Mouse (Mus musculus): ENCODE results near the gene 2610001J05Rik. TPM values are rescaled to one million over a fixed set of nuclear protein-coding genes. Genes with fewer than 3 reads are reported as not detected.

2610001J05Rik gene
- polyA plus RNA-seq (2012; rRNA removed) = 87.2 and 103 TPM in 2 replicates

DNA sequence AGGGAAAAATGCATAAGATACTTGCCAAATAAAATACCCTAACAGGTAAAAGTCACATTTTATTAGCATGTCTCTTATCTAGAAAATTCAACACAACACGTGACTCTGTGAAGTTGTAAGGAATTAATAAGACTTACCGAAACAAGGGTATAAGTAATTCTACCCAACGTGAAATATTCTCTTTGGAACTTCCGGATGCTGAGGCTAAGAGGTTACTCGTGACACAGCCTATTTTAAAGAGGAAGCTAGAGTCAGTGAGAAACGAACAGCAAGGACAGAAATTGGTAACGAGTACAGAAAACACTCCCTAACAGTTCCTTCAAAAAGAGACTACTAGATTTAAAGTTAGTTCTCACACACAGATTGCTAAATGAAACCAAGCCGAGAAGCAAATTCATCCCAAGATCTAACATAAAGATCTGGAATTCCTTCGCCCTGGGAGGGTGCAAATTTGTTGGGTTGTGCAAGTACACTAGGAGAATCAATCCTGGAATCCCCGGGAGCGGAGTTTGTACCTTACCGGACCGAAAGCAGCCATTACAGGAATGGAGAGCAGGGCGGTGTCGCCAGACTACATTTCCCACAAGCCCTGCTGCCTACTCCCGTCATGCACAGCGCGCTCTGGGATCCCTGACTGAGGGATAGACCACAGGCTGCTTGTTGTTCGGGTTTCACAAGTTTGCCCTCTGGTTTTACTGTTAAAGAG is at the start of gene 2610001J05Rik:
2610001J05Rik (minus strand) TSS at position 600 of the 706 bp plus-strand sequence.
- Histone ChIP-seq H3K4me3 (replicated peaks; ENCODE audit: insufficient read depth, low read depth, low read length) (peak within 1 kb of the TSS; percentile 85), H3K4me1 (ENCODE audit: control insufficient read depth, insufficient read depth, low read length) (no peaks in the 10 kb centered on the region), H3K27ac (ENCODE audit: insufficient read depth, low read length) (no peak within 1 kb of the TSS; the same call in 1 of the 2 replicates), H3K27me3 (ENCODE audit: control insufficient read depth, insufficient read depth, low read length) (no peaks in the 10 kb centered on the region)
- peak; percentile 90 to 94 for DNase-seq
- TF ChIP-seq CTCF (IDR thresholded peaks at IDR 0.05; ENCODE audit: borderline replicate concordance, insufficient read depth, low read depth, low read length) = no peak
- TF ChIP-seq POLR2A (IDR thresholded peaks at IDR 0.05; ENCODE audit: borderline replicate concordance, insufficient read depth, low read length) = peak; percentile 94; the same call in 1 of the 2 replicates
- WGBS = under 1% methylated on average over 19 of the region's 19 CpGs

DNA sequence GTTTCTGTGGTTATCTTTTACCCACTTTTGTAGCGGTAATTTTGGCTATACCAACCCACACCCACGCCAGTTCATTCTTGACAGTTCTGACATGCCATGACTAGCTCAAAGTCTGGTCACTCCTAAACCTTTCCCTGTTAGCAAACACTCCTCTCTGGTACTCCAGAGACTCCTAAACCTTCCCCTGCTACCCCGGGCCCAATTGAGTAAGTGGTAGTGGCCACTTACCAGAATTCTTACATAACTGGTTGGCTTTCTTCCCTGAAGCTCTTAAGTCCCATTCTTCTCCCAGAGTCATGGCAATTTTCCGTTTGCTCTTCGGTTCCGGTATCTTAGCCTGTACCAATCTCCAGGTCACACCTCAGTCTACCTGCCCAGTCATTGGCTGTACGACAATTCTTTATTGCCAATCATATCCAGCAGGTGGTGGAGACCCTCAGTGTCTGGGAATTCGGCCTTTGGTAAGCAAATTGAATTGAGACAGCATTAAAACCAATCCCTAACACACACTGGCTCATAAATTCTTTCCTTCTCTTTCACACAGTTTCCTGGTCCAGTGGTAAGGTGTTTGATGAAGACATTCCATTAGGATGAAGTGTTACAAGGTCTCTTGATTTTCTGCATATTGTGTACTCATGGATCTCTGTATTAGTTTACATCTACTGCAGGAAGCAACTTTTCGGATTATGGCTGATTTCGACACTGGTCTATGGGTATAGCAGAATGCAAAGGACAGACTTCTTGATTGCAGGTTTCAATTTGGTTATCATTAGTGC is 38.6 kb upstream of the 2610001J05Rik start:
- no peak overlapping the region for H3K4me3 ChIP-seq (replicated peaks; ENCODE audit: insufficient read depth, low read depth, low read length)
- TF ChIP-seq POLR2A (IDR thresholded peaks at IDR 0.05; ENCODE audit: borderline replicate concordance, insufficient read depth, low read length) (no peak), CTCF (IDR thresholded peaks at IDR 0.05; ENCODE audit: borderline replicate concordance, insufficient read depth, low read depth, low read length) (no peak)
- H3K4me1 ChIP-seq (ENCODE audit: control insufficient read depth, insufficient read depth, low read length) = no peaks in the 10 kb centered on the region
- no peak overlapping the region for H3K27ac ChIP-seq (ENCODE audit: insufficient read depth, low read length)
- DNase-seq = no peak
- H3K27me3 ChIP-seq (ENCODE audit: control insufficient read depth, insufficient read depth, low read length) = no peaks in the 10 kb centered on the region
- WGBS = 88% methylated on average over 10 of the region's 10 CpGs

DNA sequence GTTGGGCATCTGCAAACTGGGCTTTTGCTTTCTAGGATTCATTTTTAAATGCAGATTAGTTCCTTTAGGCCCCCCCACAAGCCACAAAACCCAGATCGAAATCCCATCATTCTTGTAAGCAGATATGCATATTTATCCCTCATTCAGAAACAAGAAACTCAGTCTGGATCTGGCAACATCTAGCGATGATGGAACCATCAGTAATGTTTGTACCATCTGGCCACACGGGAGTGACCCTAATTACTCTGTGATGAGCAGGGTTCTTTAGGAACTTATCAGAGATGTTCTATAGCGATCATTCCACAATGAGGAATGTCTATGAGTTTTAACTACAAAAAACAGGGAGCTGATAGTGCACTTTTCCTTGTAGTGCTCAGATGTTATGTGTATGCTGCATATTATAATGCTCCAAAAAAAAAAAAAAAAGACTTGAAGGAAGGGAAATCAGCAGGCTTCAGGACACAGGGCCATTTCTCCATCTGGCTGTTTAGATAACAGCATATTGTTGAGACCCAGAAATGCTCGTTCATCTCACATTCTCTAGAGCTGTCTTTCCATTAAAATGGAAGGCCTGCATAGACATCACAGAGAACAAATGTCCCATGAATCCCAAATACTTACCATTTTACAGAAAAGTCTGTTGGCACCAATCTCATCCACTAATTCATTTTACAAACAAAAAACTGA is 31.8 kb upstream of the 2610001J05Rik start:
- Histone ChIP-seq H3K27me3 (ENCODE audit: control insufficient read depth, insufficient read depth, low read length) (no peaks in the 10 kb centered on the region), H3K4me3 (replicated peaks; ENCODE audit: insufficient read depth, low read depth, low read length) (no peak overlapping the region), H3K4me1 (ENCODE audit: control insufficient read depth, insufficient read depth, low read length) (peaks cover 7% of the 10 kb centered on the region; the same call in 1 of the 2 replicates), H3K27ac (ENCODE audit: insufficient read depth, low read length) (no peak overlapping the region)
- TF ChIP-seq CTCF (IDR thresholded peaks at IDR 0.05; ENCODE audit: borderline replicate concordance, insufficient read depth, low read depth, low read length) (no peak), POLR2A (IDR thresholded peaks at IDR 0.05; ENCODE audit: borderline replicate concordance, insufficient read depth, low read length) (no peak)
- peak; percentile 17 to 72 for DNase-seq
- 11% methylated on average over 5 of the region's 5 CpGs for WGBS

DNA sequence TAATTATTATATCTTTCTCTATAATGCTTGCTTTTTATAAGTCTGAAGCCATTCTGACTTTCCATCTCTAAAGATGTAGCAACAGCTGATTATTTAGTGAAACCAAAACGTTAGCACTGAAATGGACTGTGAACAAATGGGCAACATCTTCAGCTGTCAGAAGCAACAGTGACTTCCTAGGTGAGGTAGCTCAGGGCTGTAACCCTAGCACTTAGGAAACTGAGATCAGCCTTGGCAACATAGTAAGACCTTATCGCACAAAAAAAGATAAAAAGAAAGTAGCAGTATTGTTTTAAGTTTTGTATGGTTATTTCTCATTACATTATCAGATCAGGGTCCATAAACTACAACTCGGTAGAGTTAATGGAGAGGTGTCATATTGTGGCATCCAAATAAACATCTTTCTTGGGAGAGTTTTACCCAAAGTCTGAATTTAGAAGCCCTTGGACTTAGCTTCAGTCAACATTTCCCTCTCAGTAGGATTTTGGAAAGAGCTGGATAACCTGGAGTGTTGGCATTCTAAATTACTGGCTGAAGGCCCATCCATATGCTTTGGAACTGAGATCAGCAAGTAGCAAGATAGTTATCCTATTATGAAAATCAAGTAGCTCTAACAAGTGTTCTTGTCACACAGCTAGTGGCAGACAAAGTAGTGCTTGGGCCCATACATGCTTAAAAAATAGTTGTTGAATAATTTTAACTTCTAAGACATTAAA is 13.7 kb upstream of the 2610001J05Rik start:
- WGBS = 13% methylated on average over 3 of the region's 3 CpGs
- DNase-seq = peak; percentile 79 to 95
- no peak overlapping the region for H3K27ac ChIP-seq (ENCODE audit: insufficient read depth, low read length)
- no peaks in the 10 kb centered on the region for H3K27me3 ChIP-seq (ENCODE audit: control insufficient read depth, insufficient read depth, low read length)
- TF ChIP-seq POLR2A (IDR thresholded peaks at IDR 0.05; ENCODE audit: borderline replicate concordance, insufficient read depth, low read length) = no peak
- TF ChIP-seq CTCF (IDR thresholded peaks at IDR 0.05; ENCODE audit: borderline replicate concordance, insufficient read depth, low read depth, low read length) = no peak
- peaks cover 7% of the 10 kb centered on the region; the same call in 1 of the 2 replicates for H3K4me1 ChIP-seq (ENCODE audit: control insufficient read depth, insufficient read depth, low read length)
- no peak overlapping the region for H3K4me3 ChIP-seq (replicated peaks; ENCODE audit: insufficient read depth, low read depth, low read length)

DNA sequence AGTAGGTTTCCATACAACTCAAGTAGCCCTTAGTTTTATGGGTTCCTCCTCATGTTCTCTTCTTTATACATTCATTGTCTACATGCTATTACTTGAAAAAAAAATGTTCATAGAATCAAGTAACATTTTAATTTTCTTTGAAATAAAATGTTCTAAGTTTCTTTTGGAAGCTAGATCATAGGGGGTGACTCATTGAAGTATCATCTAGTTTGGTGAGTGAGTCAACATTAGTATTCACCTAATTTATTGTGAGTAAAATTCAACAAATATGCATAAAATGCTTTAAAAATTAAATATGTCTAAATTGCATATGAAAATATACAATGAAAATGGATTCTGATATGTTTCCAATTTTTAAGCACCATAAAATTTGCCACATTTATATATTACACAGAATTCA is 11.6 kb upstream of the 2610001J05Rik start:
- Histone ChIP-seq H3K27ac (ENCODE audit: insufficient read depth, low read length) (no peak overlapping the region), H3K27me3 (ENCODE audit: control insufficient read depth, insufficient read depth, low read length) (no peaks in the 10 kb centered on the region), H3K4me3 (replicated peaks; ENCODE audit: insufficient read depth, low read depth, low read length) (no peak overlapping the region), H3K4me1 (ENCODE audit: control insufficient read depth, insufficient read depth, low read length) (peaks cover 7% of the 10 kb centered on the region; the same call in 1 of the 2 replicates)
- no peak for DNase-seq
- TF ChIP-seq POLR2A (IDR thresholded peaks at IDR 0.05; ENCODE audit: borderline replicate concordance, insufficient read depth, low read length) = no peak
- no peak for TF ChIP-seq CTCF (IDR thresholded peaks at IDR 0.05; ENCODE audit: borderline replicate concordance, insufficient read depth, low read depth, low read length)

DNA sequence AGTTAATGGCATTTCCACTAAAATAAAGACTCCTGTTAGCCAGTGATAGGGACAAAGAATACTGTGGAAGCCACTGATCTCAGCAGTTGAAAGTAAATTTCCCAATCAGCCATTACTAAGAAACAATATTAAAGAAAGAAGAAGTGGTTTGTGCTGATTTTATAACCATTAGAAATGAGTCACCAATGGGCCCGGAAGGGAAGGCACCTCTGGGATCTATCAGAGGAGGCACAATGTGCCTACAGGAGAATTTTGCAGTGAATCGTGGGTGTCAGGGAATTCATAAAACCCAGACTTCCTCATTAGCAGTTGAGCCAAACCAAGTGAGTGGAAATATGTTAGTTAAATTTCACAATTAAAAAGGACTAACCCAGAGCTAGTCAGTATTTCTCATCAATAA is 2.6 kb upstream of the 2610001J05Rik start:
- no peak overlapping the region for H3K4me3 ChIP-seq (replicated peaks; ENCODE audit: insufficient read depth, low read depth, low read length)
- WGBS = 95% methylated on average over 2 of the region's 2 CpGs
- DNase-seq = no peak
- no peak for TF ChIP-seq CTCF (IDR thresholded peaks at IDR 0.05; ENCODE audit: borderline replicate concordance, insufficient read depth, low read depth, low read length)
- no peak for TF ChIP-seq POLR2A (IDR thresholded peaks at IDR 0.05; ENCODE audit: borderline replicate concordance, insufficient read depth, low read length)
- H3K27ac ChIP-seq (ENCODE audit: insufficient read depth, low read length) = no peak overlapping the region
- no peaks in the 10 kb centered on the region for H3K27me3 ChIP-seq (ENCODE audit: control insufficient read depth, insufficient read depth, low read length)
- no peaks in the 10 kb centered on the region for H3K4me1 ChIP-seq (ENCODE audit: control insufficient read depth, insufficient read depth, low read length)

DNA sequence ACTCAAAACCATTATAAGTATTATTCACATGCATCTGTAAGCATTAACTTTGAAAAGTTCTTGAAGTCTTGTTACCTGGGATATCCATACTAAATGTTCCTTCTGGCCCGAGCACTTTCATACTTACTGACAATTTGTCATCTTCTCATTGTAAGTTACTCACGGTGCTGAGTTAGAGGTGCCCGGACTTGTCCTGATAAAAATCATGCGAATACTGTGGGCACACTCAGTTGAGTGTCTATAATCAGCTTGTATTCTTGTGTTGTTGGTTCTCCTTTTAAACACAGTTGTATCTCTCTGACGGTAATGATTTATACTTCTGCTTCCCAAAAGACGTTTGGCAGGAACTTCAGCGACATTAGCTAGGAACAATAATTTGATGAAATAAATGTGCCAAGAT is 758 bp upstream of the 2610001J05Rik start:
- DNase-seq = no peak
- no peak for TF ChIP-seq POLR2A (IDR thresholded peaks at IDR 0.05; ENCODE audit: borderline replicate concordance, insufficient read depth, low read length)
- no peak for TF ChIP-seq CTCF (IDR thresholded peaks at IDR 0.05; ENCODE audit: borderline replicate concordance, insufficient read depth, low read depth, low read length)
- H3K4me3 ChIP-seq (replicated peaks; ENCODE audit: insufficient read depth, low read depth, low read length) = no peak overlapping the region
- H3K27ac ChIP-seq (ENCODE audit: insufficient read depth, low read length) = no peak overlapping the region
- 53% methylated on average over 7 of the region's 7 CpGs for WGBS
- no peaks in the 10 kb centered on the region for H3K27me3 ChIP-seq (ENCODE audit: control insufficient read depth, insufficient read depth, low read length)
- no peaks in the 10 kb centered on the region for H3K4me1 ChIP-seq (ENCODE audit: control insufficient read depth, insufficient read depth, low read length)

Measured in cerebellum, adult 2 months (tissue).